Mouse (Mus musculus): ENCODE results near the gene D230025D16Rik. TPM values are rescaled to one million over a fixed set of nuclear protein-coding genes. Genes with fewer than 3 reads are reported as not detected.
"Not testable (repeated sequence)": the region's sequence is repeated elsewhere in the genome, so short reads cannot be mapped to it uniquely, and the experiment has no call there.

D230025D16Rik gene
- 10 to 100 TPM; 37.8 to 38.5 TPM for total RNA-seq (2021)

DNA sequence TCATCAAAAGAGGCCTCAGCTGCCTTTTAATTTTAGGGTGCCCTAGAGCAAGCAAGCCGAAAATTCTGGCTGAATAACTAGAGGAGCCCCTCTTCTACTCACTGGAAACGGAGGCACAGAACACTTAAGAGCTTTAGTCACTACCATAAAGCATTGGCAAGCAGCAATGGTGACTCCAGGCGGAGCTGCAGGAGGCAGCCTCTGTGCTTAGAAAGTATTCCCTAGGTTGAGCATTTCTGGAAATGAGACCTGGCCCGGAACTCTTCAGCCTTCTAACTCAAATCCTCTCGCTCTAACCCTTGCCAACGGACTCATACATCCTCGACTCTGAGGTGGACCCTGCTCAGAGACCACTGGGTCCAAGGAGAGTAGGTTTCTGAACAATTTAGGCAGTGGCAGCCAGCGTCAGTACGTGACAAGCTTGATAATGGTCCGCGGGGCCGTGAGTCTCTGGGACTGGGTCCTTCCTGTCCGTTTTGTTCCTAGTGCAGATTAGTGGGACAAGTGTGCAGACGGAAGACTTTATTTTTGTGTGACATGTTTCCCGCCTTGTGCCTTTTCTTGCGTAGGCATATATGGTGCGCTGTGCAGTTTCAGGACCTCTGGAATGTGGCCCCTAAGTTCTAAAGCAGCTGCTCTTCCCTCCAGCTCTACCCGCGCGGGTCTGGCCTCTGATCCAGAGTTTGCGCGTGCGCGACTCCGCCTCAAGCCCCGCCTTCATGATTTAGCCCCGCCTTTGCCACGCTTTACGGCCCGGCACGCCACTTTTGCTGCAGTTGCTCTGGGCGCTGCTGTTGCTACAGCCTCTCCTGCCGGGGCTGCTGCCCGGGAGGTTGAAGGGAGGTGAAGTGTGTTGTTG lies at the start of gene D230025D16Rik:
TSS of gene D230025D16Rik (plus strand) at position 733 of the 859 bp plus-strand sequence.
- DNase-seq (ENCODE audit: low spot score in 2 of 2): peak; percentile 94 to 95
- intact Hi-C loops (cut with DNase I): loop anchor here (5.0 kb wide), 1 partner anchor 582 kb away; the partner anchor contains the start of gene Ciao2b

DNA sequence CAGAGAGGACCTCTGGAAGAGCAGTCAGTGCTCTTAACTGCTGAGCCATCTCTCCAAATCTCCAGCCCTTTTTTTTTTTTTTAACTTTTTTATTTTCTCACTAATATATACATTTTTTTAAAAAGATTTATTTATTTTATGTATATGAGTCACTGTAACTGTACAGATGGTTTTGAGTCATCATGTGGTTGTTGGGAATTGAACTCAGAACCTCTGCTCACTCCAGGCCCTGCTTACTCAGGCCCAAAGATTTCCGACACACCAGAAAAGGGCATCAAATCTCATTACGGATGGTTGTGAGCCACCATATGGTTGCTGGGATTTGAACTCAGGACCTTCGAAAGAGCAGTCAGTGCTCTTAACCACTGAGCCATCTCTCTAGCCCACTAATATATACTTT lies 49.7 kb upstream of the D230025D16Rik start:
- intact Hi-C loops (cut with DNase I); DNase-seq (ENCODE audit: low spot score in 2 of 2): not testable (repeated sequence)

DNA sequence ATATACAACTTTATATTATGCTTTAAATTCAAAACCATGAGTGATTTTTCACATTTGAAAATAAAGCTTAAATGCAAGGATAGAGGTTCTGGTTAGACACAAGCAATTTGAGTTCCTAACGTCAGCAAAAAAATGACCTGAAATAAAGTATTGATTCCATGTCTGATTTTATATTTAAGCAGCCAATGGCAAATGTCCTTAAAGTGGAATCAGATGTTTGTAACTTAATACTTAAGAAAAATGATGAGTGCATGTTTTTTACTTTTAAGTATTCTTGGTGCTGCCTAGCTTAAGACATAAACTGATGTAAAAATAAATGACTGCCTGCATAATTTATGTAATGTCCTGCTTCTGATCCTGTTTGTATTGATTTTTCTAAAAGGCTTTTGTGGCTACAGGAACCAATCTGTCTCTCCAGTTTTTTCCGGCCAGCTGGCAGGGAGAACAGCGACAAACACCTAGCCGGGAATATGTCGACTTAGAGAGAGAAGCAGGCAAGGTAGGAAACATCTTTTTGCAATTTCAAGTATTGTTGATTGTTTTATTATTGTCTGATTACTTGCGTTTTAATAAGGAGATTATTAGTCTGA lies 46.6 kb upstream of the D230025D16Rik start:
- DNase-seq (ENCODE audit: low spot score in 2 of 2): no peak
- intact Hi-C loops (cut with DNase I): no loop called here

DNA sequence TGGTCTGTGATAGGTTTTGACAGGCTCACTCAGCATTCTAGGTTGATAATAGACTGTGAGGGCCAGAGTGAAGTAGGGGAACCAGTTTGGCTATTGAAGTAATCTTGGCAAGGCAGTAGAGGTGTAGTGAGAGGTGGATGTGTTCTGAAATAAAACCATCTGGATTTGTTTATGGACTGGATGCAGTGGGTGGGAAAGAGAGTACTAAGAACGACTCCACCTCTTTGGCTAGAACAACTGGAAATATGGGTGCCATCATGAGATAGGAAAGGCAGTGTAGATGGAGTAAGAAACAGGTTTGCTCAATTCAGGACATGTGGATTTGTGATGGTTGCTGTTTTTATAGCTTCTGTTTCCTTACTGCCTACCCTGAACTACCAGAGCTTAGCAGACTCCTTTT lies 42.7 kb upstream of the D230025D16Rik start:
- DNase-seq (ENCODE audit: low spot score in 2 of 2): no peak
- intact Hi-C loops (cut with DNase I): no loop called here

DNA sequence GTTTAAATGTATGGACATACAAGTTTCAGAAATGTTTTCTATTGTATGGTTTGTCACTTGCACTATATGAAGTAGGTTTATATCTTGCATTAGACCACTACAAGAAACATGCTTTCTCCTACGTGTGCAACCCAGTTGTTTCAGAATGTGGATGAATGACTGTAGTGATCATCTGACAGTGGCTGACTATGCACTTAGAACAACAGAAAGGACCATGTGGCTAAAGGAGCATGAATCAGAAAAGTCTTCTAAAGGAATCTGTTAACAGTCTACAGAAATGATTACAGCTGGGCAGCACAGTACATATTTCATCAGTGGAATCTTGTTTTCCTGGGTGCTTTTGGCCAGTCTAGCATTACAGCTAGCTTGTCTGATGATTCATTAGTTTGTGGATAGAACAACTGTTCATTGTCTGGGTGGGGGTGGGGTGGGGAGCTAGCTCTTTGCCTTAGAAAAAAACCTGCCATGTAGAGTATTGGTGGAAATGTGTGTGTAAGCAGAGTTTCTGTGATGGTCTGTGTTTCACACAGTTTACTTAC lies 38.4 kb upstream of the D230025D16Rik start:
- no peak for DNase-seq (ENCODE audit: low spot score in 2 of 2)
- intact Hi-C loops (cut with DNase I): no loop called here

DNA sequence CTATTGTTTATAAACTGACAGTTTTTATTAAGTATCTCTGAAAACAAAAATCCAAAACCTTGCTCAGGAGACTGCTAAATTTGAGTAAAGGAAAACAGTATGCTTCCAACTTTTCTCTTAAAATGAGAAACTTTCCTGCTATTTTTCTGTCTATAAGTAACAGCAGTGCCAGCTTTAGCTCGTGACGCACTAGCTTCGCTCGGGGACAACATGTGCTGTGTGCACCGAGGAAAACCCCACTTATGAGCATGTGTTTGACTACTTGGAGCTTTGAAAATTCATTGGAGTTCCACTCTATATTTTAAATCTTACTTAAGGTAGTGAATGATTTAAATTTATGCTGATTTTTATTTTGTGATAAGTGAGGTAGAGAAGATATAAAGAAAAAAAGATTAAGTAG lies 32.8 kb upstream of the D230025D16Rik start:
- DNase-seq (ENCODE audit: low spot score in 2 of 2): no peak
- intact Hi-C loops (cut with DNase I): no loop called here

DNA sequence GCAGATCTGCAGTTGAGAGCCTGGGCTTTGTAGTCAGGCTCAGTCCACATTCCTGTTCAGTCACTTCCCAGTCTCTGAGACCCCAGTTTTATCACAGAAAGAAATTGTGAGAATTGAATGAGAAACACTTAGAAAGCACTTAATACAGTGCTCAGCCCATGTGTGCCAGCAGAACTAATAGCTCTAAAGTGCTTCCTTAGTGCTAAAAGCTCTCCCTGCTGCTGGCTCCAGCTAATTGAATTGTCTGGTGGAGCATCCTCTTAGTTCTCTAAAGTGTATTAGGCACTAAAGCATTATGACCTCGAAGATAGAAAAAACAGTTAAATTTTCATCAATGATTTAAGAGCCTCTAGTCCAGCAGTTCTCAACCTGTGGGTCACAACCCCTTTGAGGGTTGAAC lies 19.2 kb upstream of the D230025D16Rik start:
- intact Hi-C loops (cut with DNase I): loop anchor here (5.0 kb wide), 1 partner anchor 33 kb away; the partner anchor contains the start of gene Cbfb
- DNase-seq (ENCODE audit: low spot score in 2 of 2): no peak

DNA sequence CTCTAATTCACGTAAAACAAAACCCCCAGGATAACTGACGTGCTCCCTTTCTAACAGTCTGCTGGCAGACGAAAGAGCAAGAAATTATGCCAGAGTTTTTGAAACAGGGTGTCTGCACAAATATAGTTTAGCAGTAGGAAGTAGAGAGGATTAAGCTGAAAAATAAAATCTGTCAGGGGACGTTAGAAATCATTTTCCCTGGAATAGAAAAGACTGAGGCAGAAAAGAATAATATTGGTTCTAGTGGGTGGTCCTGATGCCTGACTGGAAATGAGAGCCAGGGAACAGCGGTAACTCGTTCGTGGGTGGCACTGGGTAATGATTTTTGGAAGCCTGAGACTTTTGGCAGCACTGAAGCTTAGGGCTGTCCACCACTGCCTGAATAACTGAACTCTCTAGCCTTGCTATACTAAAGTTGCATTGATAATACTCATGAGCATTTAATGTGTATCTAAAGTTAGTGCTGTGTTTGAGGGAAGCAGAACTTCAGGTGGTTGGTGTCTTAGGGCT lies 18.1 kb upstream of the D230025D16Rik start:
- intact Hi-C loops (cut with DNase I): loop anchor here (5.0 kb wide), 1 partner anchor 35 kb away; the partner anchor contains the start of gene Cbfb
- no peak for DNase-seq (ENCODE audit: low spot score in 2 of 2)

DNA sequence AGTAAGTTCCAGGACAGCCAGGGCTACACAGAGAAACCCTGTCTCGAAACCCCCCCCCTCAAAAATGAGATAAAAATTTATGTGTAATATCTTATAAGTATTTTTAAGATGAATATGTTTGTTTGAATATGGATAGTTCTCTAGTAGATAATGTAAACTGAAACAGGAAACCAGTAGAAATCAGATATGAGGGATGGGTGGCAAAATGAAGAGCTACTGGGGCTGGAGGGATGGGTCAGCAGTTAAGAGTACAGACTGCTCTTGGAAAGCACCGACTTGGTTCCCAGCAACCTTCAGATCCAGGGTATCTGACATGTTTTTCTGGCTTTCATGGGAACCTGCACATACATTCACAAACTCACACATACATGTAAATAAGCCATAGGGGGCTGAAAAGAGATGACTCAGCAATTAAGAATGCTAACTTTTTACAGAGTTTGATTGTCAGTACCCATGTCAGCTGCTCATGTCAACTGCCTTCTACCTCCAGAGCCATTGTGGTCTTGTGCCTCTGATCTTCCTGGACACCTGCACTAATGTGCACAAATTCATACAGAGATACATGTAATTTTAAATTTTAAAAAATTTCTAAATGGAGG lies 17.2 kb upstream of the D230025D16Rik start:
- intact Hi-C loops (cut with DNase I): loop anchor here (5.0 kb wide), 1 partner anchor 35 kb away; the partner anchor contains the start of gene Cbfb
- no peak for DNase-seq (ENCODE audit: low spot score in 2 of 2)

DNA sequence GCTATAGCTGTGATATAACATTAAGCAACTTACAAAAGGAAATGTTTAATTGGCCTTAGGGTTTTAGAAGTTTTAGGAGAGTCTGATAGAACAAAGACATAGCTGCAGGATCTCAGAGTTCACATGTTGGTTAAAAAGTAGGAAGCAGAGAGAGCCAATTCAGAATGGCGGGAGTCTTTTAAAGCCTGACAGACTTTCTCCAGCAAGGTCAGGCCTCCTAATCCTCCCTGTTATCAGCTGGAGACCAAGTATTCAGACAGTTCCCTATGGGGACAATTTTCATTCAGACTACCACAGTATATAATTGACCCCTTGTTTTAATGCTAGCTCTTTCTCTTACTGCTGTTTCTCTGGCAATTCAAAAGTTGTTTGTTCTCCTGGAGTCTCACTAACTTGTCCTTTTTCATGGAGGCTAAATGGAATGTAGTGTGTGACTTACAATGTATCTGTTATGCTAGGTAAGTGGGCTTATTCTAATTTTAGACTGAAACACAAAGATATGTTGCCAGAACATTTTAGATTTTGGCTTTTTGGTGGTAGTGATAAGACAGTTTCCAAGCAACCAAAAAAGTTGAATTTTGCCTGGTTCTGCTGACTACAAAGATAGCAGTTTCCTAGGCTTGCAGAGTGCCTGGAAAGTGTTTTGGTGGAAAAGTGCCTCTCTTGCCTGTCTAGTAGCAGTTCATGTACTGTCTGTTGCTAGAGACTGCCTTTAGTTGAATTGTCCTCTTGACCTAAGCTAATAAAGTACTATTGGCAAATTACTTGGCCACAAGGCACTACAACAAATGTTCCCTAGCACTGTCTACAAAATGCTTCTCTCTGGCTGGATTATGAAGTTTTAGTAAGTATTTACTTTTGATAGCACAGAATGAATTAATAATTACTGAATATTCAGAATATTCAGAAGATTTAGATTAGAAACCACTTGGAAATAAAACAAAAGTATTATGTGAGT lies 15.5 kb upstream of the D230025D16Rik start:
- intact Hi-C loops (cut with DNase I): loop anchor here (5.0 to 10.0 kb wide), 2 partner anchors 37 to 465 kb away; partner anchors contain the start of gene Cbfb

DNA sequence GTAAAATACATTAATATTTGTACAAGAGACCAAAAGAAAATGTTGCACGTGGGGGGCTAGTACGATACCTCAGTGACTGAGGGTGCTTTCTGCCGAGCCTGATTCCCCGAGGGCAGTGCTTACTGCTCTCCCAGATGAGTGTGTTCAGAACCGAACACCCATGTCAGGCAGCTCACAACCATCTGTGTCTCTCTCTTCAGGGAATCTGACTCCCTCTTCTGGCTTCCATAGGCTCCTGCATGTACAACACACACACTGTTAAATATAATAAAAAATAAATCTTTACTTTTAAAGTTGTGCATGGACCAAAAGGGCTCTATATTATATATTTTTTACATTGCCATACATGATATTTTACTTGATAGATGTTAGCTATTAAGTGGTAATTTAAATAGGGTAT lies 10.8 kb upstream of the D230025D16Rik start:
- no peak for DNase-seq (ENCODE audit: low spot score in 2 of 2)
- intact Hi-C loops (cut with DNase I): loop anchor here (10.0 kb wide), 1 partner anchor 469 kb away; no protein-coding TSS in a partner anchor

More for the DNA sequence above, 15.5 kb upstream of the D230025D16Rik start:
- no peak for DNase-seq (ENCODE audit: low spot score in 2 of 2)

DNA sequence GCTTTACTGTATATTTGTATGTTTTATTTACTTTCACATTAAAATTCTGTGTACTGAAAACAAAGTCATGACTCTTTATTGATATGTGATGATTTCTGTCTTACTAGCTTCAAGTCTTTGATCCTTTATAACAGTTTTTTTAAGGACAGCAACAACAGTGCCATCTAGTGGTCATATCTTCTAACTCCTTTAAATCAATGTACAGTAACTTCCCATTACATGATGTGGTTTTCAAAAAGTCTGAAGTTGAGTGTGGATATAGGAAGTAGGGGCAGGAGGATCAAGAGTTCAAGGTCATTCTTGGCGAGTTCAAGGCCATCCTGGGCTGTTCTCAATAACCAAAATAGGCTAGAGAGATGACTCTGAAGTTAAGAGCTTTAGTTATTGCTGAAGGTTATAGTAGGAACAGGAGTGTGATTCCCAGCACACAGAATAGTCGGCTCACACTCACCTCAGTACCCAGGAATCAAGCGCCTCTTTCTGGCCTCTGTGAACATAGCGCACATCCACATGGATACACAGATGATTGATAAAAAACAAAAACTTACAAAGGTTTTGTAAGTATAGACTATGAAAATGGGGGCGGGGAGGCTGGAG lies 6.9 kb upstream of the D230025D16Rik start:
- DNase-seq (ENCODE audit: low spot score in 2 of 2): no peak

DNA sequence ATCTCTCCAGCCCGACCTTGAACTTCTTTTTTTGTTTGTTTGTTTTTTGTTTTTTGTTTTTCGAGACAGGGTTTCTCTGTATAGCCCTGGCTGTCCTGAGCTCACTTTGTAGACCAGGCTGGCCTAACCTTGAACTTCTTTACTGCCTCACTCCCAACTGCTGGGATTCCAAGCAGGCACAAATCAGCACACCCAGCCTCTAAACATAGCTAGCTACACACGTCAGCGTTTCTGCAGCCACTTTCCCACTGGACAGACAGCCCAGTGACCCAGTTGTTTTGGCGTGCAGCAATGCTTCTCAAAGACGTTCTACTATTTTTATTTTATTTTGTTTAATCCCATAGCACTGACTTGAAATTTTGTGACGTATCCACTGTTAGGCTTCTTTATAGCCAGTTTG lies 1.1 kb upstream of the D230025D16Rik start:
- no peak for DNase-seq (ENCODE audit: low spot score in 2 of 2)
- intact Hi-C loops (cut with DNase I): loop anchor here (5.0 kb wide), 1 partner anchor 582 kb away; the partner anchor contains the start of gene Ciao2b

More for the DNA sequence above, 6.9 kb upstream of the D230025D16Rik start:
- intact Hi-C loops (cut with DNase I): loop anchor here (2.0 to 10.0 kb wide), 4 partner anchors 79 to 561 kb away; no protein-coding TSS in a partner anchor

DNA sequence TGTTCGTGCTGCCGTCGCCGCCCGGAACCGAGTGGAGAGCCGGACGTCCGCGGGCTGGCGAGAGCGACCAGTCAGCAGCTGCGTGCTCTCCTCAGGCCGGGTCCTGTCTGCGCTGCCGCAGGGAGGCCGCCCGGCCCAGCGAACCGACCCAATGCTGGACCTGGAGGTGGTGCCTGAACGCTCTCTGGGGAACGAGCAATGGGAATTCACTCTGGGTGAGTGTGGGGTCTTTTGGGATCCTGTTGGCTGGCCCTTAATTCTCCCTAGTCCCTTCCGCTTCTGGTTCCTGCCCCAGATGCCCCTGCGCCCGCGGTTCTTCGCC lies 288 bp downstream of the D230025D16Rik start:
- intact Hi-C loops (cut with DNase I): no loop called here
- no peak for DNase-seq (ENCODE audit: low spot score in 2 of 2)

DNA sequence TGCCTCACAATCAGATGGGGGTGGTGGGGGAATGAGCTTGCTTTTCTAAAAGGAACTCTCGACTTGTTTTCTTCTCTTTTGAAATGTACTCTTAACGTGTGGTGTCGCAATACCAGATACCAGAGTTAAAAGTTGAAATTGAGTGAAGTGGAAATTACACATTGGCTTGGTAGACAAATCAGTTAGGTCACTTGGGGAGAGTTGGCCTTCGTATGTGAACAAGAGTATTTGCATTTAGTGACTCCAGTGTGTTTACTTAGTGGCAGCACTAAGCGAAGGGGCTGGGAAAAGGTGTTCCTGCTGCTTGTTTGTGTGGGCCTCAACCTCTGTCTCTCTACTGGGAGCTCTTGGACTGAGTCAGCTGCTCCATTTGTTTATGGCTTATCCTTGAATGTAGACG lies 972 bp downstream of the D230025D16Rik start:
- intact Hi-C loops (cut with DNase I): no loop called here

DNA sequence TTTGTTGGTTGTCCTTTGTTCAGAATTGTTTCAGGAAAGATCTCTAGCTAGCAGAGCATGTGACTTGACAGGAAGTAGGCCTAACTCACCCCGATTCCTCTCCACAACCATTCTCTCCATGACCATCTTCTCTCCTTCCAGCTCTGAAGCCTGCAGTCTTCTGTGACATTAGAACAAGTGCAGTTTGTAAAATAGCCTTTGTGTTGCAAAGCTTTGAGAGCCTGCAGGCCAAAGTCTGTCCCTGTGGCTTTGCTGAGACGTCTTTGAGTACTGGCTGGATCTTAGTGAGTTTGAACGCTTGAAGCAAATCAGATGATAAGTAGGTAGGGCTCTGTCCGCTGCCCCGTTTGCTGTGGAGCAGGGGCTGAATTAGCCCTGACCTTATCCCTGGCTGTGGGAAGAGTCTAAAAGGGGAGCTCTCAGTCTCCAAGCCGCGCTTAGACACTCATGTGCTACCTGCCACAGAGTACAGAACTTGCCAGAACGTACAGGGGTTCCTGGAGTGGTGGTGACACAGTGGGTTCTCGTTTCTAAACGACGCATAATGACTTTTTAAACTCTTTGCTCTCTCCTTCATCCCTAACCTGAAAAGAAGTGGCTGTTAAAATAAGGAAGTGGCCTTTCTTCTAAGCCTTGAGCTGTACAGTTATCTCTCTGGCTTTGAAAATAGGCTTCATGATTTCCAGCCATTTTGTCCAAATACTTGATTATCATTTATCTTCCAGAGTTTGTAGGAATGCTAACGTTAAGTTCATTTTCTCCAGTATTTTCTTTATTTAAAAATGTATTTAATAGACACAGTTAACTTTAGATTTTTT lies 6.8 kb downstream of the D230025D16Rik start:
- DNase-seq (ENCODE audit: low spot score in 2 of 2): no peak
- intact Hi-C loops (cut with DNase I): no loop called here

More for the DNA sequence above, 972 bp downstream of the D230025D16Rik start:
- no peak for DNase-seq (ENCODE audit: low spot score in 2 of 2)

DNA sequence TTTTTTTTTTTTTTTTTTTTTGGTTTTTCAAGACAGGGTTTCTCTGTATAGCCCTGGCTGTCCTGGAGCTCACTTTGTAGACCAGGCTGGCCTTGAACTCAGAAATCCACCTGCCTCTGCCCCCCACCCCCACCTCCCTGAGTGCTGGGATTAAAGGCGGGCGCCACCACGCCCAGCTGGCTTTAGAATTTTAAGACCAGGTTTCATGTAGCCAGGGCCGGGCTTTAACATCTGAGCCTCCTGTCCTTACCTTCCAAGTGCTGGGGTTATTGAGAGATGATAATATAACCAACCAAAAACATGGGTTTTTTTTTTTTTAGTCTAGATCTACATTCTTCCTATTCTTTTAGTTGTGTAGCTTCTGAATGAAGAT lies 7.4 kb downstream of the D230025D16Rik start:
- intact Hi-C loops (cut with DNase I); DNase-seq (ENCODE audit: low spot score in 2 of 2): not testable (repeated sequence)

Data from left cerebral cortex, postnatal 36 days (tissue).